Mouse (Mus musculus): Measurements from ENCODE around the gene Dtx3l. TPM values are rescaled to one million over a fixed set of nuclear protein-coding genes. Genes with fewer than 3 reads are reported as not detected.

Gene Dtx3l
- polyA plus RNA-seq, 1 experiment = 8.1 TPM

GRCm38 (mm10) chr16:35952628-35953130 is 13.7 kb upstream of the Dtx3l start:
- H3K27me3 ChIP-seq (ENCODE audit: control insufficient read depth, insufficient read depth, low read length) = no peaks in the 10 kb centered on the region
- DNase-seq (ENCODE audit: low read depth in 1 of 2, low spot score in 2 of 2) = no peak
- TF ChIP-seq POLR2A (IDR thresholded peaks at IDR 0.05; ENCODE audit: low read depth, low read length) = no peak
- no peak for TF ChIP-seq CTCF (IDR thresholded peaks at IDR 0.05; ENCODE audit: extremely low read depth, insufficient read depth, insufficient read length, insufficient replicate concordance)
- WGBS = 78% methylated on average over 5 of the region's 5 CpGs
- H3K4me1 ChIP-seq (ENCODE audit: control insufficient read depth, insufficient read depth, insufficient read length) = no peaks in the 10 kb centered on the region
- H3K4me3 ChIP-seq (ENCODE audit: extremely low read depth, insufficient read depth, insufficient read length) = no peak overlapping the region
- peaks cover 43% of the 10 kb centered on the region for H3K36me3 ChIP-seq (ENCODE audit: control insufficient read depth, insufficient read depth, low read length)
- no peak overlapping the region for H3K27ac ChIP-seq (ENCODE audit: insufficient read depth, low read length)

- H3K27ac ChIP-seq (ENCODE audit: insufficient read depth, low read length) = no peak overlapping the region
- WGBS = 95% methylated on average over 3 of the region's 3 CpGs
- no peak for DNase-seq (ENCODE audit: low read depth in 1 of 2, low spot score in 2 of 2)
- H3K4me1 ChIP-seq (ENCODE audit: control insufficient read depth, insufficient read depth, insufficient read length) = no peaks in the 10 kb centered on the region
- TF ChIP-seq CTCF (IDR thresholded peaks at IDR 0.05; ENCODE audit: extremely low read depth, insufficient read depth, insufficient read length, insufficient replicate concordance) = no peak
- no peak for TF ChIP-seq POLR2A (IDR thresholded peaks at IDR 0.05; ENCODE audit: low read depth, low read length)
- H3K36me3 ChIP-seq (ENCODE audit: control insufficient read depth, insufficient read depth, low read length) = peaks cover 40% of the 10 kb centered on the region
- H3K27me3 ChIP-seq (ENCODE audit: control insufficient read depth, insufficient read depth, low read length) = no peaks in the 10 kb centered on the region
- H3K4me3 ChIP-seq (ENCODE audit: extremely low read depth, insufficient read depth, insufficient read length) = no peak overlapping the region
These were observed 12.3 kb upstream of the Dtx3l start for GRCm38 (mm10) chr16:35951216-35951615.

- 85% methylated on average over 5 of the region's 5 CpGs for WGBS
- DNase-seq (ENCODE audit: low read depth in 1 of 2, low spot score in 2 of 2) = no peak
- no peaks in the 10 kb centered on the region for H3K4me1 ChIP-seq (ENCODE audit: control insufficient read depth, insufficient read depth, insufficient read length)
- no peak for TF ChIP-seq CTCF (IDR thresholded peaks at IDR 0.05; ENCODE audit: extremely low read depth, insufficient read depth, insufficient read length, insufficient replicate concordance)
- no peak for TF ChIP-seq POLR2A (IDR thresholded peaks at IDR 0.05; ENCODE audit: low read depth, low read length)
- no peak overlapping the region for H3K27ac ChIP-seq (ENCODE audit: insufficient read depth, low read length)
- H3K4me3 ChIP-seq (ENCODE audit: extremely low read depth, insufficient read depth, insufficient read length) = no peak overlapping the region
- H3K36me3 ChIP-seq (ENCODE audit: control insufficient read depth, insufficient read depth, low read length) = peaks cover 34% of the 10 kb centered on the region
- no peaks in the 10 kb centered on the region for H3K27me3 ChIP-seq (ENCODE audit: control insufficient read depth, insufficient read depth, low read length)
These were observed 10.3 kb upstream of the Dtx3l start for GRCm38 (mm10) chr16:35949264-35949663.

GRCm38 (mm10) chr16:35941382-35941781 is 2.4 kb upstream of the Dtx3l start:
- H3K27ac ChIP-seq (ENCODE audit: insufficient read depth, low read length) = no peak overlapping the region
- peak; percentile 25; the same call in 1 of the 2 replicates for TF ChIP-seq CTCF (IDR thresholded peaks at IDR 0.05; ENCODE audit: extremely low read depth, insufficient read depth, insufficient read length, insufficient replicate concordance)
- no peak for TF ChIP-seq POLR2A (IDR thresholded peaks at IDR 0.05; ENCODE audit: low read depth, low read length)
- 87% methylated on average over 7 of the region's 7 CpGs for WGBS
- H3K27me3 ChIP-seq (ENCODE audit: control insufficient read depth, insufficient read depth, low read length) = no peaks in the 10 kb centered on the region
- H3K4me3 ChIP-seq (ENCODE audit: extremely low read depth, insufficient read depth, insufficient read length) = no peak overlapping the region
- peaks cover 23% of the 10 kb centered on the region for H3K36me3 ChIP-seq (ENCODE audit: control insufficient read depth, insufficient read depth, low read length)
- DNase-seq (ENCODE audit: low read depth in 1 of 2, low spot score in 2 of 2) = no peak
- peaks cover 2% of the 10 kb centered on the region; the same call in 1 of the 2 replicates for H3K4me1 ChIP-seq (ENCODE audit: control insufficient read depth, insufficient read depth, insufficient read length)

GRCm38 (mm10) chr16:35939690-35940089 is 739 bp upstream of the Dtx3l start:
- Histone ChIP-seq H3K36me3 (ENCODE audit: control insufficient read depth, insufficient read depth, low read length) (peaks cover 28% of the 10 kb centered on the region), H3K27me3 (ENCODE audit: control insufficient read depth, insufficient read depth, low read length) (no peaks in the 10 kb centered on the region), H3K4me1 (ENCODE audit: control insufficient read depth, insufficient read depth, insufficient read length) (peaks cover 2% of the 10 kb centered on the region; the same call in 1 of the 2 replicates), H3K4me3 (ENCODE audit: extremely low read depth, insufficient read depth, insufficient read length) (peak overlapping the region; percentile 96), H3K27ac (ENCODE audit: insufficient read depth, low read length) (peak overlapping the region; percentile 87)
- TF ChIP-seq CTCF (IDR thresholded peaks at IDR 0.05; ENCODE audit: extremely low read depth, insufficient read depth, insufficient read length, insufficient replicate concordance) (peak; percentile 81; the same call in 1 of the 2 replicates), POLR2A (IDR thresholded peaks at IDR 0.05; ENCODE audit: low read depth, low read length) (peak; percentile 70)
- WGBS = under 1% methylated on average over 9 of the region's 9 CpGs
- peak; percentile 89 to 92 for DNase-seq (ENCODE audit: low read depth in 1 of 2, low spot score in 2 of 2)

- no peaks in the 10 kb centered on the region for H3K27me3 ChIP-seq (ENCODE audit: control insufficient read depth, insufficient read depth, low read length)
- peak overlapping the region; percentile 96 for H3K4me3 ChIP-seq (ENCODE audit: extremely low read depth, insufficient read depth, insufficient read length)
- peaks cover 30% of the 10 kb centered on the region for H3K36me3 ChIP-seq (ENCODE audit: control insufficient read depth, insufficient read depth, low read length)
- H3K27ac ChIP-seq (ENCODE audit: insufficient read depth, low read length) = peak overlapping the region; percentile 87
- peaks cover 2% of the 10 kb centered on the region; the same call in 1 of the 2 replicates for H3K4me1 ChIP-seq (ENCODE audit: control insufficient read depth, insufficient read depth, insufficient read length)
- no peak for DNase-seq (ENCODE audit: low read depth in 1 of 2, low spot score in 2 of 2)
- TF ChIP-seq CTCF (IDR thresholded peaks at IDR 0.05; ENCODE audit: extremely low read depth, insufficient read depth, insufficient read length, insufficient replicate concordance) (no peak), POLR2A (IDR thresholded peaks at IDR 0.05; ENCODE audit: low read depth, low read length) (no peak)
- WGBS = under 1% methylated on average over 6 of the region's 6 CpGs
These were observed 310 bp upstream of the Dtx3l start for GRCm38 (mm10) chr16:35939261-35939660.

- Histone ChIP-seq H3K4me3 (ENCODE audit: extremely low read depth, insufficient read depth, insufficient read length) (no peak overlapping the region), H3K36me3 (ENCODE audit: control insufficient read depth, insufficient read depth, low read length) (peaks cover 53% of the 10 kb centered on the region), H3K27ac (ENCODE audit: insufficient read depth, low read length) (no peak overlapping the region), H3K4me1 (ENCODE audit: control insufficient read depth, insufficient read depth, insufficient read length) (peaks cover 2% of the 10 kb centered on the region; the same call in 1 of the 2 replicates), H3K27me3 (ENCODE audit: control insufficient read depth, insufficient read depth, low read length) (no peaks in the 10 kb centered on the region)
- TF ChIP-seq CTCF (IDR thresholded peaks at IDR 0.05; ENCODE audit: extremely low read depth, insufficient read depth, insufficient read length, insufficient replicate concordance) (no peak), POLR2A (IDR thresholded peaks at IDR 0.05; ENCODE audit: low read depth, low read length) (no peak)
- no peak for DNase-seq (ENCODE audit: low read depth in 1 of 2, low spot score in 2 of 2)
- WGBS = 95% methylated on average over 10 of the region's 10 CpGs
These were observed 5.8 kb downstream of the Dtx3l start for GRCm38 (mm10) chr16:35933181-35933580.
